In genomic region chr3:158690686-158691085, GRCm38 (mm10) we compare ENCODE assay signal across 20 mouse cellular contexts.
"Had no signal": no experiment of that assay in that cellular context is flagged by ENCODE, and none has a peak within 500 bp of the region (broad histone marks: within the 10 kb centered on the region; RNA-seq: fewer than 3 reads in every experiment).

No protein-coding gene starts in this region.

- H3K9ac ChIP-seq: limb, embryonic 13.5 days; liver, embryonic 12.5 days; liver, embryonic 15.5 days; lung, embryonic 15.5 days; neural tube, embryonic 13.5 days had no signal

- ATAC-seq: liver, embryonic 12.5 days had no signal

- H3K27ac ChIP-seq: kidney, postnatal 0 days; layer of hippocampus, adult 2 months; limb, embryonic 10.5 days; limb, embryonic 13.5 days; liver, embryonic 12.5 days; liver, embryonic 15.5 days; lung, embryonic 15.5 days; midbrain, embryonic 10.5 days; neural tube, embryonic 13.5 days had no signal

- H3K4me1 ChIP-seq: limb, embryonic 10.5 days; limb, embryonic 13.5 days; liver, embryonic 12.5 days; liver, embryonic 15.5 days; lung, embryonic 15.5 days; megakaryocyte, embryonic 14.5 days; midbrain, embryonic 10.5 days; neural tube, embryonic 13.5 days had no signal

- H3K27me3 ChIP-seq: limb, embryonic 13.5 days; liver, embryonic 12.5 days; liver, embryonic 15.5 days; lung, embryonic 15.5 days; megakaryocyte, embryonic 14.5 days; neural tube, embryonic 13.5 days had no signal

- H3K4me3 ChIP-seq: layer of hippocampus, adult 2 months; limb, embryonic 10.5 days; limb, embryonic 13.5 days; liver, embryonic 12.5 days; liver, embryonic 15.5 days; lung, embryonic 15.5 days; megakaryocyte, embryonic 14.5 days; midbrain, embryonic 10.5 days; neural tube, embryonic 13.5 days had no signal

- H3K9me3 ChIP-seq: limb, embryonic 10.5 days; limb, embryonic 13.5 days; liver, embryonic 12.5 days; liver, embryonic 15.5 days; lung, embryonic 15.5 days; megakaryocyte, embryonic 14.5 days; midbrain, embryonic 10.5 days; neural tube, embryonic 13.5 days had no signal

- H3K36me3 ChIP-seq: limb, embryonic 10.5 days; limb, embryonic 13.5 days; liver, embryonic 12.5 days; liver, embryonic 15.5 days; lung, embryonic 15.5 days; midbrain, embryonic 10.5 days; neural tube, embryonic 13.5 days had no signal

- DNase-seq: kidney, postnatal 25 days; layer of hippocampus, adult 9-11 months; liver; lung, adult 18-20 months; lung, postnatal 10 days; lung, postnatal 36 days; midbrain, embryonic 14.5 days; retina, postnatal 1 day; thymus, adult 18-20 months; thymus, postnatal 36 days had no signal

- H3K4me2 ChIP-seq: limb, embryonic 13.5 days; liver, embryonic 12.5 days; liver, embryonic 15.5 days; lung, embryonic 15.5 days; neural tube, embryonic 13.5 days had no signal
